Mouse (Mus musculus) embryonic facial prominence, embryonic 13.5 days (tissue): ENCODE measurements around the gene Krtap31-1. TPM values are rescaled to one million over a fixed set of nuclear protein-coding genes. Genes with fewer than 3 reads are reported as not detected.
"Not testable (repeated sequence)": the region's sequence is repeated elsewhere in the genome, so short reads cannot be mapped to it uniquely, and the experiment has no call there.

Experiments used
- ATAC-seq: fragments of 200-750 bp; cut with Nextera tagmentation; 2 replicates; pipeline ENCODE4 v1.8.0; 2017; ENCODE audit warnings: low read depth; ENCODE audit not compliant: insufficient number of reproducible peaks, insufficient read depth, low FRiP score, low TSS enrichment
- H3K27ac ChIP-seq: fragments of 300-500 bp; sonication (generic); 2 replicates; pipeline ENCODE4 v1.5.1; 2015; ENCODE audit warnings: moderate library complexity, mild to moderate bottlenecking, inconsistent platforms
- H3K27me3 ChIP-seq: fragments of 300-500 bp; sonication (generic); 2 replicates; pipeline ENCODE4 v1.6.1; 2015; ENCODE audit warnings: mild to moderate bottlenecking, inconsistent platforms
- H3K36me3 ChIP-seq: fragments of 300-500 bp; sonication (generic); 2 replicates; pipeline ENCODE4 v1.6.1; 2015; ENCODE audit warnings: mild to moderate bottlenecking, inconsistent platforms
- H3K4me1 ChIP-seq: fragments of 300-500 bp; sonication (generic); 2 replicates; pipeline ENCODE4 v1.6.1; 2015; ENCODE audit warnings: inconsistent platforms
- H3K4me2 ChIP-seq: fragments of 300-500 bp; sonication (generic); 2 replicates; pipeline ENCODE4 v1.6.1; 2015; ENCODE audit warnings: moderate library complexity, mild to moderate bottlenecking, inconsistent platforms
- H3K4me3 ChIP-seq: fragments of 300-500 bp; sonication (generic); 2 replicates; pipeline ENCODE4 v1.5.1; 2015; ENCODE audit warnings: mild to moderate bottlenecking, inconsistent platforms
- H3K9ac ChIP-seq: fragments of 300-500 bp; sonication (generic); 2 replicates; pipeline ENCODE4 v1.6.1; 2015; ENCODE audit warnings: mild to moderate bottlenecking, inconsistent platforms
- H3K9me3 ChIP-seq: fragments of 300-500 bp; sonication (generic); 2 replicates; pipeline ENCODE4 v1.6.1; 2016; ENCODE audit warnings: inconsistent platforms
- WGBS: fragments of 180-500 bp; shearing (Covaris S2); methylation state at CpG from one replicate; pipeline ENCODE4 v1.1.7; 2015; ENCODE audit warnings: mixed read lengths; 5-methylcytosine and 5-hydroxymethylcytosine counted together
- polyA plus RNA-seq: library from polyadenylated mRNA; unstranded; fragments of >200 nt; fragmentation: Nextera tagmentation; extraction: Ambion mirVana; gene quantifications from 2 replicates; pipeline ENCODE4 v1.2.1, GENCODE M21; 2015

Krtap31-1 gene
- polyA plus RNA-seq: not detected in 2 replicates

GRCm38 (mm10) chr11:99907620-99908019 is at the start of gene Krtap31-1:
Gene Krtap31-1, plus strand, starts transcription at chr11:99907920.
- no peak for ATAC-seq
- Histone ChIP-seq H3K9ac (no peak within 1 kb of the TSS), H3K4me3 (no peak within 1 kb of the TSS), H3K9me3 (no peaks in the 10 kb centered on the region), H3K4me2 (no peak within 1 kb of the TSS), H3K36me3 (no peaks in the 10 kb centered on the region), H3K27me3 (no peaks in the 10 kb centered on the region), H3K27ac (no peak within 1 kb of the TSS), H3K4me1 (no peaks in the 10 kb centered on the region)
- WGBS: 76% methylated on average over 2 of the region's 2 CpGs

- ATAC-seq: no peak
- Histone ChIP-seq H3K27ac (no peak overlapping the region), H3K4me1 (no peaks in the 10 kb centered on the region), H3K4me2 (no peak overlapping the region), H3K4me3 (no peak overlapping the region), H3K27me3 (no peaks in the 10 kb centered on the region), H3K9me3 (no peaks in the 10 kb centered on the region), H3K9ac (no peak overlapping the region), H3K36me3 (no peaks in the 10 kb centered on the region)
- 53% methylated on average over 2 of the region's 2 CpGs for WGBS
Measured at GRCm38 (mm10) chr11:99858761-99859160, 49.0 kb upstream of the Krtap31-1 start.

GRCm38 (mm10) chr11:99864176-99864575 is 43.5 kb upstream of the Krtap31-1 start, which contains the start of gene Gm11559:
Gene Gm11559, plus strand, starts transcription at chr11:99864476.
- not testable (repeated sequence) for H3K27ac ChIP-seq, H3K4me1 ChIP-seq, H3K9ac ChIP-seq, H3K4me2 ChIP-seq, H3K4me3 ChIP-seq, H3K36me3 ChIP-seq, H3K9me3 ChIP-seq, ATAC-seq, H3K27me3 ChIP-seq
- 58% methylated on average over 1 of the region's 1 CpGs for WGBS

GRCm38 (mm10) chr11:99873089-99873488 is 34.6 kb upstream of the Krtap31-1 start, which contains the start of gene Krtap9-1:
Gene Krtap9-1, plus strand, starts transcription at chr11:99873389.
- not testable (repeated sequence) for ATAC-seq, H3K4me2 ChIP-seq, H3K36me3 ChIP-seq, H3K9me3 ChIP-seq, H3K27me3 ChIP-seq, H3K27ac ChIP-seq, H3K9ac ChIP-seq, H3K4me3 ChIP-seq, H3K4me1 ChIP-seq
- 62% methylated on average over 1 of the region's 1 CpGs for WGBS

- H3K27me3 ChIP-seq, H3K9me3 ChIP-seq, H3K4me2 ChIP-seq, H3K9ac ChIP-seq, ATAC-seq, H3K36me3 ChIP-seq, H3K27ac ChIP-seq, H3K4me3 ChIP-seq, H3K4me1 ChIP-seq: not testable (repeated sequence)
- WGBS: 46% methylated on average over 1 of the region's 1 CpGs
Measured at GRCm38 (mm10) chr11:99878887-99879286, 28.8 kb upstream of the Krtap31-1 start, which contains the start of gene Gm11567. Gene Gm11567, plus strand, starts transcription at chr11:99879187.

- no peak for ATAC-seq
Measured at GRCm38 (mm10) chr11:99914451-99914850, 6.7 kb downstream of the Krtap31-1 start, which contains the start of gene Gm11565. Gene Gm11565, plus strand, starts transcription at chr11:99914751.

GRCm38 (mm10) chr11:99935991-99936390 is 28.3 kb downstream of the Krtap31-1 start, which contains the start of gene Krtap31-2:
Gene Krtap31-2, plus strand, starts transcription at chr11:99936291.
- no peak within 1 kb of the TSS for H3K9ac ChIP-seq
- no peaks in the 10 kb centered on the region for H3K36me3 ChIP-seq
- no peak within 1 kb of the TSS for H3K27ac ChIP-seq
- 90% methylated on average over 1 of the region's 1 CpGs for WGBS
- H3K4me2 ChIP-seq: no peak within 1 kb of the TSS
- ATAC-seq: no peak
- no peak within 1 kb of the TSS for H3K4me3 ChIP-seq
- H3K4me1 ChIP-seq: no peaks in the 10 kb centered on the region
- H3K9me3 ChIP-seq: no peaks in the 10 kb centered on the region
- H3K27me3 ChIP-seq: 0 out of 2 replicates have a peak, but pooled peaks cover 6% of the 10 kb centered on the region

More at GRCm38 (mm10) chr11:99914451-99914850, 6.7 kb downstream of the Krtap31-1 start, which contains the start of gene Gm11565:
- 86% methylated on average over 3 of the region's 3 CpGs for WGBS
- H3K36me3 ChIP-seq: no peaks in the 10 kb centered on the region
- no peak within 1 kb of the TSS for H3K4me3 ChIP-seq
- no peaks in the 10 kb centered on the region for H3K4me1 ChIP-seq
- no peak within 1 kb of the TSS for H3K4me2 ChIP-seq
- H3K9me3 ChIP-seq: no peaks in the 10 kb centered on the region
- H3K9ac ChIP-seq: no peak within 1 kb of the TSS
- H3K27ac ChIP-seq: no peak within 1 kb of the TSS
- 0 out of 2 replicates have a peak, but pooled peaks cover 3% of the 10 kb centered on the region for H3K27me3 ChIP-seq

- H3K4me1 ChIP-seq: no peaks in the 10 kb centered on the region
- H3K4me3 ChIP-seq: no peak overlapping the region
- H3K9ac ChIP-seq: no peak overlapping the region
- no peaks in the 10 kb centered on the region for H3K9me3 ChIP-seq
- no peaks in the 10 kb centered on the region for H3K27me3 ChIP-seq
- no peak overlapping the region for H3K4me2 ChIP-seq
- ATAC-seq: no peak
- H3K36me3 ChIP-seq: no peaks in the 10 kb centered on the region
- 81% methylated on average over 9 of the region's 9 CpGs for WGBS
- no peak overlapping the region for H3K27ac ChIP-seq
Measured at GRCm38 (mm10) chr11:99937751-99938264, 30.1 kb downstream of the Krtap31-1 start.

- ATAC-seq: no peak
- H3K4me3 ChIP-seq: no peak within 1 kb of the TSS
- no peaks in the 10 kb centered on the region for H3K27me3 ChIP-seq
- no peak within 1 kb of the TSS for H3K27ac ChIP-seq
- no peaks in the 10 kb centered on the region for H3K9me3 ChIP-seq
- WGBS: 82% methylated on average over 2 of the region's 2 CpGs
- H3K4me1 ChIP-seq: no peaks in the 10 kb centered on the region
- H3K9ac ChIP-seq: no peak within 1 kb of the TSS
- H3K36me3 ChIP-seq: no peaks in the 10 kb centered on the region
- no peak within 1 kb of the TSS for H3K4me2 ChIP-seq
Measured at GRCm38 (mm10) chr11:99948175-99948574, 40.5 kb downstream of the Krtap31-1 start, which contains the start of gene Krtap9-5. Gene Krtap9-5, plus strand, starts transcription at chr11:99948475.

Other genes starting within 250 kb of the Krtap31-1 start
- gene Gm11563, start 249.0 kb upstream of the Krtap31-1 start, polyA plus RNA-seq: not detected in 2 replicates
- not detected in 2 replicates for gene Krtap4-6, start 242.0 kb upstream of the Krtap31-1 start, polyA plus RNA-seq
- not detected in 2 replicates for gene Gm14190, start 217.2 kb upstream of the Krtap31-1 start, polyA plus RNA-seq
- gene Gm14180, start 173.6 kb upstream of the Krtap31-1 start, polyA plus RNA-seq: not detected in 2 replicates
- gene Gm11595, start 135.0 kb upstream of the Krtap31-1 start, polyA plus RNA-seq: not detected in 2 replicates
- not detected in 2 replicates for gene Krtap4-8, start 127.2 kb upstream of the Krtap31-1 start, polyA plus RNA-seq
- gene Krtap4-9, start 122.7 kb upstream of the Krtap31-1 start, polyA plus RNA-seq: not detected in 2 replicates
- not detected in 2 replicates for gene Gm11596, start 114.5 kb upstream of the Krtap31-1 start, polyA plus RNA-seq
- not detected in 2 replicates for gene Gm11569, start 109.0 kb upstream of the Krtap31-1 start, polyA plus RNA-seq
- gene Gm11554, start 103.5 kb upstream of the Krtap31-1 start, polyA plus RNA-seq: not detected in 2 replicates
- not detected in 2 replicates for gene Krtap4-13, start 98.0 kb upstream of the Krtap31-1 start, polyA plus RNA-seq
- not detected in 2 replicates for gene Gm11564, start 92.3 kb upstream of the Krtap31-1 start, polyA plus RNA-seq
- not detected in 2 replicates for gene 2300003K06Rik, start 69.9 kb upstream of the Krtap31-1 start, polyA plus RNA-seq
- not detected in 2 replicates for gene Krtap4-16, start 56.3 kb upstream of the Krtap31-1 start, polyA plus RNA-seq
- not detected in 2 replicates for gene Gm11568, start 50.0 kb upstream of the Krtap31-1 start, polyA plus RNA-seq
- not detected in 2 replicates for gene Gm11559, start 43.4 kb upstream of the Krtap31-1 start, polyA plus RNA-seq
- gene Krtap9-1, start 34.5 kb upstream of the Krtap31-1 start, polyA plus RNA-seq: not detected in 2 replicates
- not detected in 2 replicates for gene Gm11567, start 28.7 kb upstream of the Krtap31-1 start, polyA plus RNA-seq
- not detected in 2 replicates for gene Gm11565, start 6.8 kb downstream of the Krtap31-1 start, polyA plus RNA-seq
- not detected in 2 replicates for gene Krtap31-2, start 28.4 kb downstream of the Krtap31-1 start, polyA plus RNA-seq
- not detected in 2 replicates for gene Krtap9-5, start 40.6 kb downstream of the Krtap31-1 start, polyA plus RNA-seq
- gene Krtap29-1, start 71.1 kb downstream of the Krtap31-1 start, polyA plus RNA-seq: not detected in 2 replicates
- gene Krtap16-1, start 78.7 kb downstream of the Krtap31-1 start, polyA plus RNA-seq: not detected in 2 replicates
- gene Krtap17-1, start 86.1 kb downstream of the Krtap31-1 start, polyA plus RNA-seq: 0.48 TPM in 2 replicates
- gene Krt33a, start 108.3 kb downstream of the Krtap31-1 start, polyA plus RNA-seq: not detected in 2 replicates
- gene Krt33b, start 121.9 kb downstream of the Krtap31-1 start, polyA plus RNA-seq: not detected in 2 replicates
- not detected in 2 replicates for gene Krt34, start 133.6 kb downstream of the Krtap31-1 start, polyA plus RNA-seq
- not detected in 2 replicates for gene Krt31, start 142.6 kb downstream of the Krtap31-1 start, polyA plus RNA-seq
- 0.36 and 0.70 TPM in 2 replicates for gene Krt32, start 180.3 kb downstream of the Krtap31-1 start, polyA plus RNA-seq
- 1.5 and 2.4 TPM in 2 replicates for gene Krt35, start 188.3 kb downstream of the Krtap31-1 start, polyA plus RNA-seq
- 0.15 TPM in 1 of 2 replicates, not detected in the other for gene Krt36, start 197.7 kb downstream of the Krtap31-1 start, polyA plus RNA-seq
- 1.1 and 2.2 TPM in 2 replicates for gene Krt13, start 213.6 kb downstream of the Krtap31-1 start, polyA plus RNA-seq
- gene Krt15, start 228.0 kb downstream of the Krtap31-1 start, polyA plus RNA-seq: 314 and 354 TPM in 2 replicates
- gene Krt19, start 240.7 kb downstream of the Krtap31-1 start, polyA plus RNA-seq: 44.6 and 57.3 TPM in 2 replicates